Mouse (Mus musculus) small intestine, adult 2 months (tissue): ENCODE results near the gene Wdr37.

Experiments
- CTCF ChIP-seq: fragments of 200-500 bp; IDR thresholded peaks from 2 replicates; pipeline ENCODE4 v1.5.1; 2012; ENCODE audit warnings: low read depth, mild to moderate bottlenecking, control low read depth, inconsistent platforms, low read length, moderate library complexity, mixed read lengths; ENCODE audit not compliant: insufficient replicate concordance, insufficient read length; ENCODE audit errors: extremely low read depth
- POLR2A ChIP-seq: fragments of 200-500 bp; IDR thresholded peaks from 2 replicates; pipeline ENCODE4 v1.6.1; 2012; ENCODE audit warnings: low read depth, mild to moderate bottlenecking, control low read depth, inconsistent platforms, low read length, moderate library complexity

GRCm38 (mm10) chr13:8840941-8841340 lies 30.8 kb downstream of the Wdr37 start:
- no peak for TF ChIP-seq CTCF
- no peak for TF ChIP-seq POLR2A
